Mouse (Mus musculus) CH12.LX (cell line): ENCODE data around the gene Epb41l2.

Experiments used
- CHD2 ChIP-seq: IDR thresholded peaks from 2 replicates; pipeline ENCODE4 v1.6.1; 2011; ENCODE audit warnings: low read length, improper control_type of control experiment
- CTCF ChIP-seq, 2 experiments: IDR thresholded peaks in 1 of 2; conservative IDR thresholded peaks in 1 of 2; 2 replicates each; pipeline ENCODE4 v1.5.1; 2011 to 2012; ENCODE audit warnings: low read depth in 2 of 2, low read length in 2 of 2, improper control_type of control experiment in 1 of 2, inconsistent platforms in 1 of 2, mild to moderate bottlenecking in 1 of 2, moderate library complexity in 1 of 2
- E2F4 ChIP-seq: IDR thresholded peaks from 2 replicates; pipeline ENCODE4 v1.6.1; 2011; ENCODE audit warnings: low read depth, low read length, improper control_type of control experiment; ENCODE audit not compliant: insufficient replicate concordance
- EP300 ChIP-seq: IDR thresholded peaks from 2 replicates; pipeline ENCODE4 v1.6.1; 2011; ENCODE audit warnings: low read length, improper control_type of control experiment
- MAFK ChIP-seq: IDR thresholded peaks from 2 replicates; pipeline ENCODE4 v1.6.1; 2011; ENCODE audit warnings: low read length, improper control_type of control experiment; ENCODE audit not compliant: insufficient replicate concordance
- POLR2A ChIP-seq: IDR thresholded peaks from 2 replicates; pipeline ENCODE4 v1.6.1; 2011; ENCODE audit warnings: low read depth, mild to moderate bottlenecking, improper control_type of control experiment, low read length
- RAD21 ChIP-seq: IDR thresholded peaks from 2 replicates; pipeline ENCODE4 v1.6.1; 2011; ENCODE audit warnings: low read depth, mild to moderate bottlenecking, low read length, improper control_type of control experiment, moderate library complexity
- USF2 ChIP-seq: conservative IDR thresholded peaks from 2 replicates; pipeline ENCODE4 v1.6.1; 2011; ENCODE audit warnings: low read depth, low read length, improper control_type of control experiment
- ZC3H11A ChIP-seq: IDR thresholded peaks from 2 replicates; pipeline ENCODE4 v1.6.1; 2012; ENCODE audit warnings: low read depth, mild to moderate bottlenecking, inconsistent platforms, low read length, improper control_type of control experiment
- ZNF384 ChIP-seq: IDR thresholded peaks from 2 replicates; pipeline ENCODE4 v1.6.1; 2012; ENCODE audit warnings: low read depth, low read length, improper control_type of control experiment, inconsistent platforms

GRCm38 (mm10) chr10:25400076-25400475 lies 40.5 kb downstream of the Epb41l2 start:
- TF ChIP-seq POLR2A (no peak), CTCF (conservative IDR thresholded peaks at IDR 0.05 in 1 of 2, IDR thresholded peaks at IDR 0.05 in 1 of 2; ENCODE audit: low read depth in 2 of 2, low read length in 2 of 2) (no peak), CHD2 (no peak), MAFK (no peak), USF2 (no peak), ZC3H11A (no peak), E2F4 (no peak), RAD21 (no peak), ZNF384 (no peak), EP300 (no peak)
